Mouse (Mus musculus): ENCODE results near the gene Il10rb. TPM values are rescaled to one million over a fixed set of nuclear protein-coding genes. Genes with fewer than 3 reads are reported as not detected.

Gene Il10rb
- total and polyA plus RNA-seq, 3 experiments, result 32.1 to 37.9 (median 36.1) TPM

DNA sequence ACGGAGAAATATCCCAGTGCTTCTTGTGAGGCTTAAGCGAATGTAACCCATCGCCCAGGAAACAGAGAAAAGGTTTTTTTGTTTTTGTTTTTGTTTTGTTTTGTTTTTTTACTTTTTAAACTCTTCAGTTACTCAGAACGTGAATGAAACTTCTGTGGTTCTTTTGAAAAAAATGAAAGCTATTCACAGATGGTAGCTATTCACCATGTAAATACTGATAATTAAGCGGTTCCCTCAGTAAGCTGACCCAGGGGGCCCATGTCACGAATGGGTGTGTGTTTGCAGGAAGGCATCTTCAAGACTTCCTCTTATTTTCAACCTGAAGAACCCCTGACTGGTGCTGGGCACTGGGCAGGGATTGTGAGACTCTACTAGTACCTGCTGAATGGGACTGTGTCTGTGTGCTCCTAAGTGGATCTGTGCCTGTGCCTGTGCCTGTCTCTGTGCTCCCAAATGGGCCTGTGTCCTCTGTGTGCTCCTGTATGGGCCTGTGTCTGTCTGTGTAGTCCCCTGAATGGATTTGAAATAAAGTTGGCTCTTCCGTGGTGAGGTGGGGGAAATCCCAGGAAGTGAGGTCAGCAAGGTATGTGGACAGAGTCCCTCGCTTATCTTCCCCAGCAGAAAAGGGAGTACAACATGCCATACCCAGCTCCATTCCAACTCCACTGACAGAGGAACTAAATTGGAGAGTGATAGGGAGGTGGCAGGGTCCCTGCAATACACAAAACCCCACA is 41.0 kb downstream of the Il10rb start:
- Histone ChIP-seq H3K79me2 (replicated peaks; ENCODE audit: control insufficient read depth, extremely low read depth, insufficient read depth, poor library complexity, severe bottlenecking) (no peaks in the 10 kb centered on the region), H3K9ac (ENCODE audit: insufficient read depth, low read depth) (no peak overlapping the region), H3K4me3 (replicated peaks in 1 of 3; ENCODE audit: low read depth in 2 of 3, low read length in 2 of 3, poor library complexity in 1 of 3) (no peak overlapping the region), H3K27ac (ENCODE audit: insufficient read depth, low read depth) (peak overlapping the region; percentile 65), H3K27me3 (replicated peaks) (no peaks in the 10 kb centered on the region), H3K9me3 (replicated peaks; ENCODE audit: low read length) (peaks cover 4% of the 10 kb centered on the region), H3K36me3 (replicated peaks in 1 of 2; ENCODE audit: control insufficient read depth in 1 of 2, insufficient read depth in 1 of 2, low read length in 1 of 2) (no peaks in the 10 kb centered on the region), H3K4me2 (ENCODE audit: insufficient read depth, low read depth, poor library complexity, severe bottlenecking) (peak overlapping the region; percentile 35), H3K4me1 (ENCODE audit: control insufficient read depth in 1 of 2, insufficient read depth in 2 of 2) (peaks cover 25 to 83% of the 10 kb centered on the region in 2 experiments)
- dilution Hi-C loops (cut with MboI; ENCODE audit: extremely low pct_ligation_motif_present, extremely low pct_unique_long_range_greater_than_20kb, low sequenced_read_pairs) (no loop called here), in situ Hi-C loops (cut with MboI; ENCODE audit: low pct_ligation_motif_present, low pct_unique_long_range_greater_than_20kb, low sequenced_read_pairs) (no loop called here)
- DNase-seq (ENCODE audit: extremely low read depth), result peak; percentile 87
- peak; percentile 44; the same call in 1 of the 2 replicates for TF ChIP-seq MAX (IDR thresholded peaks at IDR 0.05; ENCODE audit: low read length)
- TF ChIP-seq JUN (IDR thresholded peaks at IDR 0.05; ENCODE audit: insufficient read depth, low read depth, low read length), result 0 out of 2 replicates have a peak, but pooled peaks have one; percentile 60
- peak; percentile 43; the same call in 1 of the 2 replicates for TF ChIP-seq POLR2A (IDR thresholded peaks at IDR 0.05; ENCODE audit: low read depth, low read length)
- TF ChIP-seq NRF1 (IDR thresholded peaks at IDR 0.05; ENCODE audit: low read depth, low read length), result 0 out of 2 replicates have a peak, but pooled peaks have one; percentile 12
- TF ChIP-seq EP300 (IDR thresholded peaks at IDR 0.05; ENCODE audit: low read length), result peak; percentile 85
- no peak for TF ChIP-seq SMC3 (IDR thresholded peaks at IDR 0.05; ENCODE audit: low read depth, low read length)
- no peak for TF ChIP-seq MXI1 (IDR thresholded peaks at IDR 0.05; ENCODE audit: low read depth, low read length)
- TF ChIP-seq CHD2 (IDR thresholded peaks at IDR 0.05; ENCODE audit: low read length), result peak; percentile 51; the same call in 1 of the 2 replicates
- TF ChIP-seq GABPA (IDR thresholded peaks at IDR 0.05; ENCODE audit: insufficient replicate concordance, low read depth, low read length), result no peak
- no peak for TF ChIP-seq CHD1 (IDR thresholded peaks at IDR 0.05; ENCODE audit: low read depth, low read length)
- TF ChIP-seq RAD21 (IDR thresholded peaks at IDR 0.05; ENCODE audit: low read depth, low read length), result no peak
- TF ChIP-seq CTCF (conservative IDR thresholded peaks at IDR 0.05 in 1 of 2, IDR thresholded peaks at IDR 0.05 in 1 of 2; ENCODE audit: low read depth in 2 of 2, low read length in 2 of 2), result no peak
- TF ChIP-seq TBP (conservative IDR thresholded peaks at IDR 0.05; ENCODE audit: low read depth, low read length), result peak; percentile 52; the same call in 1 of the 2 replicates
- TF ChIP-seq UBTF (IDR thresholded peaks at IDR 0.05; ENCODE audit: low read depth, low read length), result no peak
- TF ChIP-seq MAFK (IDR thresholded peaks at IDR 0.05; ENCODE audit: insufficient replicate concordance, low read length), result peak; percentile 74
- no peak for TF ChIP-seq ZC3H11A (IDR thresholded peaks at IDR 0.05; ENCODE audit: low read depth, low read length)
- no peak for TF ChIP-seq POLR2AphosphoS2 (IDR thresholded peaks at IDR 0.05; ENCODE audit: low read depth, low read length)
- TF ChIP-seq HCFC1 (IDR thresholded peaks at IDR 0.05; ENCODE audit: low read depth, low read length), result peak; percentile 57; the same call in 1 of the 2 replicates
- TF ChIP-seq USF2 (conservative IDR thresholded peaks at IDR 0.05; ENCODE audit: low read depth, low read length), result no peak
- TF ChIP-seq MEF2A (IDR thresholded peaks at IDR 0.05; ENCODE audit: borderline replicate concordance, low read depth, low read length), result peak; percentile 49; the same call in 1 of the 2 replicates
- peak; percentile 29; the same call in 1 of the 2 replicates for TF ChIP-seq SIN3A (IDR thresholded peaks at IDR 0.05; ENCODE audit: low read length)
- peak; percentile 20; the same call in 1 of the 2 replicates for TF ChIP-seq NELFE (IDR thresholded peaks at IDR 0.05; ENCODE audit: low read depth, low read length)
- 0 out of 2 replicates have a peak, but pooled peaks have one; percentile 23 for TF ChIP-seq ZMIZ1 (IDR thresholded peaks at IDR 0.05; ENCODE audit: low read depth, low read length)
- TF ChIP-seq BHLHE40 (IDR thresholded peaks at IDR 0.05; ENCODE audit: low read depth, low read length), result peak; percentile 94
- peak; percentile 79 for TF ChIP-seq ETS1 (conservative IDR thresholded peaks at IDR 0.05; ENCODE audit: low read depth, low read length)
- TF ChIP-seq MYC (IDR thresholded peaks at IDR 0.05; ENCODE audit: low read depth, low read length), result peak; percentile 33; the same call in 1 of the 2 replicates
- TF ChIP-seq ZNF384 (IDR thresholded peaks at IDR 0.05; ENCODE audit: low read depth, low read length), result peak; percentile 95
- peak; percentile 66; the same call in 1 of the 2 replicates for TF ChIP-seq TCF12 (IDR thresholded peaks at IDR 0.05; ENCODE audit: low read depth, low read length)
- TF ChIP-seq ZKSCAN1 (IDR thresholded peaks at IDR 0.05; ENCODE audit: borderline replicate concordance, low read depth, low read length), result no peak
- no peak for TF ChIP-seq USF1 (IDR thresholded peaks at IDR 0.05; ENCODE audit: low read depth, low read length)
- TF ChIP-seq ELF1 (IDR thresholded peaks at IDR 0.05; ENCODE audit: low read depth, low read length), result peak; percentile 62
- TF ChIP-seq IRF4 (IDR thresholded peaks at IDR 0.05; ENCODE audit: low read depth, low read length), result peak; percentile 95
- TF ChIP-seq KAT2A (IDR thresholded peaks at IDR 0.05; ENCODE audit: insufficient replicate concordance, low read length), result no peak
- peak; percentile 86; the same call in 1 of the 2 replicates for TF ChIP-seq RCOR1 (conservative IDR thresholded peaks at IDR 0.05; ENCODE audit: low read depth, low read length)
- TF ChIP-seq E2F4 (IDR thresholded peaks at IDR 0.05; ENCODE audit: insufficient replicate concordance, low read depth, low read length), result no peak
- TF ChIP-seq MAZ (IDR thresholded peaks at IDR 0.05; ENCODE audit: low read depth, low read length), result peak; percentile 17; the same call in 1 of the 2 replicates
- peak; percentile 86 for TF ChIP-seq JUND (conservative IDR thresholded peaks at IDR 0.05; ENCODE audit: low read depth, low read length)
- TF ChIP-seq PAX5 (IDR thresholded peaks at IDR 0.05; ENCODE audit: low read length), result no peak

Measured in CH12.LX (cell line).